Mouse (Mus musculus) lung, postnatal 14 days (tissue): ENCODE data around the gene Fsd2.

Experiments
- DNase-seq: peaks from one replicate; pipeline ENCODE4 v3.0.0; 2021

Fsd2 gene

GRCm38 (mm10) chr7:81540999-81541398 is 25.7 kb downstream of the Fsd2 start:
- no peak for DNase-seq

- no peak for DNase-seq
Measured at GRCm38 (mm10) chr7:81539565-81539964, 27.2 kb downstream of the Fsd2 start.

GRCm38 (mm10) chr7:81538070-81538675 is 28.6 kb downstream of the Fsd2 start:
- DNase-seq, result peak; percentile 13

- DNase-seq, result no peak
Measured at GRCm38 (mm10) chr7:81536478-81536877, 30.3 kb downstream of the Fsd2 start.

- no peak for DNase-seq
Measured at GRCm38 (mm10) chr7:81531462-81531861, 35.3 kb downstream of the Fsd2 start.

- no peak for DNase-seq
Measured at GRCm38 (mm10) chr7:81528918-81529317, 37.8 kb downstream of the Fsd2 start.

GRCm38 (mm10) chr7:81523663-81524017 is 43.1 kb downstream of the Fsd2 start:
- no peak for DNase-seq

- peak; percentile 88 for DNase-seq
Measured at GRCm38 (mm10) chr7:81523008-81523662, 43.6 kb downstream of the Fsd2 start.

GRCm38 (mm10) chr7:81516154-81517030 is 50.4 kb downstream of the Fsd2 start:
- no peak for DNase-seq

- DNase-seq, result no peak
Measured at GRCm38 (mm10) chr7:81514906-81515590, 51.7 kb downstream of the Fsd2 start.

- DNase-seq, result no peak
Measured at GRCm38 (mm10) chr7:81501050-81501449, 65.7 kb downstream of the Fsd2 start.

- DNase-seq, result no peak
Measured at GRCm38 (mm10) chr7:81498181-81498580, 68.6 kb downstream of the Fsd2 start, which contains the start of gene BC048679. BC048679 (minus strand) TSS chr7:81498281.

- no peak for DNase-seq
Measured at GRCm38 (mm10) chr7:81497171-81497570, 69.6 kb downstream of the Fsd2 start.

- DNase-seq, result peak; percentile 53
Measured at GRCm38 (mm10) chr7:81493331-81494021, 73.3 kb downstream of the Fsd2 start, which contains the start of gene Ap3b2. Ap3b2 (minus strand) TSS chr7:81493925.

GRCm38 (mm10) chr7:81492628-81493027 is 74.1 kb downstream of the Fsd2 start:
- DNase-seq, result no peak

GRCm38 (mm10) chr7:81489649-81490048 is 77.1 kb downstream of the Fsd2 start:
- DNase-seq, result no peak
